Mouse (Mus musculus) lung, postnatal 0 days (tissue): ENCODE measurements around the gene Kcnj9. TPM values are rescaled to one million over a fixed set of nuclear protein-coding genes. Genes with fewer than 3 reads are reported as not detected.

Source experiments
- ATAC-seq: fragments of 200-750 bp; cut with Nextera tagmentation; 2 replicates; pipeline ENCODE4 v1.8.0; 2017; ENCODE audit warnings: moderate library complexity
- DNase-seq: peaks from one replicate; pipeline ENCODE4 v3.0.0-alpha.2; 2016; ENCODE audit warnings: low spot score
- H3K27ac ChIP-seq: fragments of 300-500 bp; sonication (generic); 2 replicates; pipeline ENCODE4 v1.5.1; 2014; ENCODE audit warnings: antibody characterized with exemption, mild to moderate bottlenecking, low read length, mixed read lengths
- H3K27me3 ChIP-seq: fragments of 300-500 bp; sonication (generic); replicated peaks from 2 replicates; pipeline ENCODE4 v1.6.1; 2014; ENCODE audit warnings: low read length, mixed read lengths; ENCODE audit not compliant: insufficient read depth
- H3K36me3 ChIP-seq: fragments of 300-500 bp; sonication (generic); 2 replicates; pipeline ENCODE4 v1.6.1; 2014; ENCODE audit warnings: low read length, mixed read lengths; ENCODE audit not compliant: insufficient read depth
- H3K4me1 ChIP-seq: fragments of 300-500 bp; sonication (generic); 2 replicates; pipeline ENCODE4 v1.6.1; 2014; ENCODE audit warnings: antibody characterized with exemption, low read depth, low read length, mixed read lengths; ENCODE audit not compliant: insufficient read depth
- H3K4me2 ChIP-seq: fragments of 300-500 bp; sonication (generic); replicated peaks from 2 replicates; pipeline ENCODE4 v1.6.1; 2014; ENCODE audit warnings: low read depth, mild to moderate bottlenecking, low read length, moderate library complexity, mixed read lengths
- H3K4me3 ChIP-seq: fragments of 300-500 bp; sonication (generic); 2 replicates; pipeline ENCODE4 v1.5.1; 2014; ENCODE audit warnings: low read depth, low read length
- H3K9ac ChIP-seq: fragments of 300-500 bp; sonication (generic); replicated peaks from 2 replicates; pipeline ENCODE4 v1.6.1; 2014; ENCODE audit warnings: low read depth, mild to moderate bottlenecking
- H3K9me3 ChIP-seq: fragments of 300-500 bp; sonication (generic); 2 replicates; pipeline ENCODE4 v1.6.1; 2016; ENCODE audit warnings: low read length, mixed read lengths
- CTCF ChIP-seq: IDR thresholded peaks from 2 replicates; pipeline ENCODE4 v1.5.1; 2016; ENCODE audit warnings: antibody characterized with exemption, mild to moderate bottlenecking
- EP300 ChIP-seq: IDR thresholded peaks from 2 replicates; pipeline ENCODE4 v1.6.1; 2016; ENCODE audit warnings: antibody characterized with exemption, mild to moderate bottlenecking, control low read depth
- WGBS: fragments of 180-500 bp; shearing (Covaris S2); extraction: QIAGEN DNeasy Blood & Tissue Kit; methylation state at CpG from one replicate; pipeline ENCODE4 v1.1.7; 2014; 5-methylcytosine and 5-hydroxymethylcytosine counted together
- polyA plus RNA-seq: library from polyadenylated mRNA; unstranded; fragments of >200 nt; fragmentation: Nextera tagmentation; extraction: Ambion mirVana; gene quantifications from 2 replicates; pipeline ENCODE4 v1.2.1, GENCODE M21; 2015

Gene Kcnj9
- polyA plus RNA-seq, 1 experiment from 2014 or later, result not detected

DNA sequence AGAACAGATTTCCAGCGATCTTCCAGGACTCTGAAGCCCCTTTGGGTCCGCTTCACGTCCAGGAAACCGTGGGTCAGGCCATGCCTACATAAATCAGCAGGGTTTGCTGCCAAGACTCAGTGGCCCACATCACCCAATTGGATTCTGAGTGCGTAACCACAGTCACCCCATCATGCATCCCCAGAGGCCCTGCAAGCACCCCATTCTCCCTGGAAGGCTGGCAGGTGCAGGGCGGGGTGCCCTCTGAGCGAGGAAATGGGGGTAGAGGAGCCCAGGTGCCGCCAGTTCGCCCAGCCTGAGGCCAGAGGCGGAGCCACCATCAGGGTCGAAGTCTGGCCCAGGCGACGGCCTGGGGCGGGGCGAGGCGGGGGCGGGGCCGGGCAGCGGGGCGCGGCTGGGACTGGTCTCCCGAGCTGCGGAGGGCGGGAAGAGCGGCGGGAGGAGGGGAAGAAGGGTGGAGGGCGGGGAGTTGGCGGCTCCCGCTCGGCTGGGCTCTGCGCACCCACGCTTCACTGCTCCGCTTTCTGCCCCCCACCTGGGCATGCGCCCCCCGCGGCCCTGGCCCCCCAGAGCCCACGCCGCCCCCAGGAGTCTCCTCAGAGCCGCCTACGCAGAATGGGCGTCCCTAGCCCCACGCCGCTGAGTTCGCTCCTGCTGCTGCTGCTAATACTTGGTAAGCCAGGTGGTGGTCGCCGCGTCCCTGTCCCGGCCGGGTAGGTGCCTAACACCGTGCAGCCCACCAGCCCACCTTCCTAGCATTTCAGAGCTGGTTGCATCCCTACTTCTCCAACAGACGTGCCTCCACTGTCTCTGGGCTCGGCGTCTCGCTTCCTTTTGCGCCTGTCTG, 17.0 kb downstream of the Kcnj9 start:
- H3K9ac ChIP-seq, result peak overlapping the region; percentile 63
- H3K27me3 ChIP-seq, result no peaks in the 10 kb centered on the region
- peaks cover 4% of the 10 kb centered on the region; the same call in 1 of the 2 replicates for H3K4me1 ChIP-seq
- peak; percentile 83 for ATAC-seq
- DNase-seq, result peak; percentile 95
- TF ChIP-seq EP300 (no peak), CTCF (no peak)
- H3K36me3 ChIP-seq, result no peaks in the 10 kb centered on the region
- no peaks in the 10 kb centered on the region for H3K9me3 ChIP-seq
- H3K4me2 ChIP-seq, result peak overlapping the region; percentile 96
- H3K4me3 ChIP-seq, result peak overlapping the region; percentile 63
- under 1% methylated on average over 35 of the region's 55 CpGs for WGBS
- H3K27ac ChIP-seq, result peak overlapping the region; percentile 98

DNA sequence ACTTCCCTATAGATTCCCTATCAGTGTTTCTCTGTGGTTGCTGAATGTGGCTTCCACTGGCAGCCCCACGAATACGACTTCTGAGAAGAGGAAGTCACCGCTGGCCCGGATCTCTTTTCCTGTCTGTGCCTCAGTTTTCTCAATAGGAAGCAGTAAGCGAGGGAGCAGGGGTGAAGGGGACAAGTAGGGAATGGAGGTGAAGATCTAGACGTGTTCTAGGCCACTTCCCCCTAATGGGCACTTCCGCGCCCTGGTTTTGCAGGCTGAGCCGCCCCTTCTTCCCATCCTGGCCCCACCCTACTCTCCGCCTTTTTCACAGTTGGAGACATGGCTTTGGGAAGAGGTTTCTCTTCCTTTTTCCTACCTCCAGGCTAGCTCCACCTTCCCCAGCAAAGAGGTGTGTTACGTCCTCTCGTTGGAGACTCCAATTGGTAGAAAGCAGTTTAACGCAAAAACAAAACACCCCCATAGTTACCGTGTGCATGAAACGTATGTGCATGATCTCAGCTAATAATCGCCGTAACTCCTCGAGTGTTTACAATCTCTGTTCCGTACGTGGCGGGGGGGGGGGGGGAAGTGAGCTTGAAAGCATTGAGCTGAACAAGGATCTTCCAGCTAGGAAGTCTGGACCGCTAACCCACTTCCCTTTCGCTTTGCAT, 17.7 kb downstream of the Kcnj9 start:
- H3K4me1 ChIP-seq, result peaks cover 4% of the 10 kb centered on the region; the same call in 1 of the 2 replicates
- H3K36me3 ChIP-seq, result no peaks in the 10 kb centered on the region
- no peaks in the 10 kb centered on the region for H3K9me3 ChIP-seq
- DNase-seq (peak; percentile 96), ATAC-seq (peak; percentile 67)
- H3K4me3 ChIP-seq, result peak overlapping the region; percentile 63
- peak; percentile 41 for TF ChIP-seq CTCF
- no peak; the same call in 1 of the 2 replicates for TF ChIP-seq EP300
- WGBS, result under 1% methylated on average over 23 of the region's 23 CpGs
- peak overlapping the region; percentile 96 for H3K4me2 ChIP-seq
- peak overlapping the region; percentile 63 for H3K9ac ChIP-seq
- peak overlapping the region; percentile 98 for H3K27ac ChIP-seq
- no peaks in the 10 kb centered on the region for H3K27me3 ChIP-seq

DNA sequence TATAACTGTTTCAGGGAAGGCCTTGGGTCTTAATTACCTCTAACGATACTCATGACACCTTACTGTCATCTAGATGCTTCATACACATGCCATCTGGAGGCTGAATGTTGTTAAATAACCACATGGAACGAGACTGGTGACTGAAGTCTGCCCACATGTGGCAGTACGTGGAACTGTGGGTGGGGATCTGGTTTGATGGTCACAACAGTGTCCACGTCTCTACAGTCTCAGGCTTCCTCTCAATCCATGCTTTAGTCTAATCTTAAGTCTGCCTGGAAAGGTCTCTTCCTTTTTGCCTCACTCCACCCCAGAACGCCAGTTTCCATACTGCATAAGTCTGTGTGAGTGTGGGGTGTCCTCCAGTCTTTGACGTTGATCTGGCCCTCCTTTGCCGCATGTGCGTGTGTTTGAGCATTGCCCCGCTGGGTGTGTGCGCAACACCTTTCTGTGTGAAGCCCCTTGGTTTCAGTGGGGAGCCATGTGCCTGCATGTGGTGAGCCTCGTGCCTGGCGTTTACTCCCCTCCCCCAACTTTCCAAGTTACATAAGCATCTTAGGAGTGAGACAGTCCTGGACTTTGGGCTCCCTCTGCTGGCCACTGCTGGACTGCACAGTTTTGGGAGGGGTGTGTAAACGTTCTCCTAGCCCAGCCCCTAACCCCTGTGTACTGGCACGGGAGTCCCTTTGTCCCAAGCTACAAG, 19.3 kb downstream of the Kcnj9 start:
- peak; percentile 57 for ATAC-seq

DNA sequence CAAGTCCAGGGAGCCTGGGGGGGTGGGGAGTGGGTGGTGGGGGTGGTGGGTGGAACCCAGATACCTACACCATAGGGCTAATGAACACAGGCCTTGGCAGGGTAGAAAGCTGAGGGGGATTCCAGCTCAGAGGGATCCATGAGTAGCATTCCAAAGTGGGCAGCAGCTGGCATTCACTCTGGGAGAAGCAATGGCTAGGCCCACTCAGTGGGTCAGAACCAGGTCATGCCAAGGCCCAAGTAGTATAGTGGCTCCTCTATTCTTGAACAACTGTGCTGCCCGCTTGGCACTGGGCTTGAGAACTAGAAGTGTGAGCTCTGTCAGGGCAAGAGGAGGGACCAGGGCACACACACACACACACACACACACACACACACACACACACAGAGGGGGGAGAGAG, 20.7 kb downstream of the Kcnj9 start:
- TF ChIP-seq EP300, result no peak
- TF ChIP-seq CTCF, result no peak

More for the DNA sequence above, 19.3 kb downstream of the Kcnj9 start:
- no peaks in the 10 kb centered on the region for H3K36me3 ChIP-seq
- peaks cover 4% of the 10 kb centered on the region; the same call in 1 of the 2 replicates for H3K4me1 ChIP-seq
- H3K27me3 ChIP-seq, result no peaks in the 10 kb centered on the region
- peak; percentile 96 for DNase-seq
- H3K27ac ChIP-seq, result peak overlapping the region; percentile 98
- H3K4me3 ChIP-seq, result peak overlapping the region; percentile 16; the same call in 1 of the 2 replicates
- no peaks in the 10 kb centered on the region for H3K9me3 ChIP-seq
- 1% methylated on average over 14 of the region's 14 CpGs for WGBS
- H3K4me2 ChIP-seq, result peak overlapping the region; percentile 59
- 0 out of 2 replicates have a peak overlapping the region, but pooled peaks have one; percentile 3 for H3K9ac ChIP-seq
- TF ChIP-seq CTCF (peak; percentile 97), EP300 (peak; percentile 71)

DNA sequence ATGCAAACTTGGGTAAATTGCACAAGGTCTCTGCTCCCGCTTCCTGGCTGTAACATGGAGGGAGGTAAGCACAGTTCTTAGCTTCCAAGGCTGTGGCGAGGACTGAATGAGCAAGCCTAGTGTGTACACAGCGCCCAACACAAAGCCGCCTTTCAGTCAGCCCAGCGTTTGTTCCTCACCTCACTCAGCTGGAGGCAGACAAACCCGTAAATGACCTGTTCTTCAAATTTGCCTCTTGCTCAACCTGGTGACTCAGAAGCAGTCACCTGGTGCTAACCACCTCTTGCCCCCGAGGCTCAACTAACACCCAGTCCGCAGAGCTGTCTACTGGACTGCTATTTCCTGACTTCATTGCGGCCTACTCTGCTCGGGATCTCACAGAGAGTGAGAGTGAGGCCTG, 21.2 kb downstream of the Kcnj9 start:
- TF ChIP-seq CTCF (no peak), EP300 (peak; percentile 59)
- peak; percentile 46 for ATAC-seq
- 48% methylated on average over 10 of the region's 10 CpGs for WGBS

More for the DNA sequence above, 20.7 kb downstream of the Kcnj9 start:
- no peaks in the 10 kb centered on the region for H3K9me3 ChIP-seq
- no peak overlapping the region for H3K9ac ChIP-seq
- no peaks in the 10 kb centered on the region for H3K27me3 ChIP-seq
- WGBS, result 29% methylated on average over 1 of the region's 1 CpGs
- no peak overlapping the region for H3K4me2 ChIP-seq
- DNase-seq (no peak), ATAC-seq (no peak)
- peak overlapping the region; percentile 82 for H3K27ac ChIP-seq
- H3K36me3 ChIP-seq, result no peaks in the 10 kb centered on the region
- H3K4me1 ChIP-seq, result peaks cover 4% of the 10 kb centered on the region; the same call in 1 of the 2 replicates
- no peak overlapping the region for H3K4me3 ChIP-seq

More for the DNA sequence above, 21.2 kb downstream of the Kcnj9 start:
- Histone ChIP-seq H3K9ac (no peak overlapping the region), H3K27ac (peak overlapping the region; percentile 82), H3K27me3 (no peaks in the 10 kb centered on the region), H3K36me3 (no peaks in the 10 kb centered on the region), H3K9me3 (no peaks in the 10 kb centered on the region), H3K4me3 (no peak overlapping the region), H3K4me1 (peaks cover 3% of the 10 kb centered on the region; the same call in 1 of the 2 replicates), H3K4me2 (no peak overlapping the region)
- peak; percentile 86 for DNase-seq
